In the genomic region with DNA sequence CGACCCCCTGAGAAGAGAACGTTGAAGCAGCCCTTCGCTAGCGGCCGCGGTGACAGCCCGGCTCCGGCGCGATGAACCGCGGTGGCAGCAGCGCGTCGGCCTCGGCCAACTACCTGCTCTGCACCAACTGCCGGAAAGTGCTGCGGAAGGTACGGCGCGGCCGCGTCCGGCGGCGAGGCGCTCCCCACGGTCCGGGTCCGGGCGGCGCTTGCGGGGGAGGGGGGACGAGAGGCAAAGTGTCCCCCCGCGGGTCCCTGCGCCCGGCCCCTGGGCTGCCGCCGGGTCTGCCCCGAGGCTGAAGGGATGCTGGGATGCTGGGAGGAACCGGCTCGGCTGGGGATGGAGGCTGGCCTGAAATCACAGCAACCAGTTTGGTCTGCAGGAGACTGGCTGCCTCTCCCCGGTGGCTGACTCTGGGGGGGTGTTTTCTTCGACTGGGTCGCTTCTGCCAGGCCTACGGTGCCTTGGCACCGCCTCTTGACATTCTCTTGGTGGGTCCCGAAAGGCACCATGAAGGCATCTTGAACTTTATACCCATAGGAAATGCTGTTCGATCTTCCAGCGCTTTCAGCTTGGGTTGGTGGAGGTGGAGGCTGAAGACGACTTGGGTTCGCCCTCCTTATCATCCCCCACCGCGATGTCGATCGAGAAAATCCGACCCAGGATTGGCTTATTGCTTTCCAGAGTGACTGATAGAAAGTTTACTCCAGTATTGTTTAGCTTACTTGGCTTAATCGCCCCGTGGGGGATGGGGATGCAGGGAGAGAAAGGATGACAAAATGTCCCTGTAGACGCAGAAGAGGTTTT, we compare ENCODE assay signal across 8 mouse cellular contexts. TPM values are rescaled to one million over a fixed set of nuclear protein-coding genes. Genes with fewer than 3 reads are reported as not detected.
DNase-seq lines count a peak whose midpoint lies in the region; ATAC-seq and TF ChIP-seq lines count a peak whose summit lies in the region.

No protein-coding gene starts in this region.

- H3K27me3 ChIP-seq in forebrain, embryonic 14.5 days (replicated peaks; ENCODE audit: control insufficient read depth, insufficient read depth, low read length) = no peaks in the 10 kb centered on the region
- H3K27me3 ChIP-seq in hindbrain, embryonic 12.5 days = no peaks in the 10 kb centered on the region
- H3K27me3 ChIP-seq in megakaryocyte, embryonic 14.5 days (replicated peaks) = peaks cover 22% of the 10 kb centered on the region

- no peak for TF ChIP-seq CTCF in gastrocnemius, adult 2 months (IDR thresholded peaks at IDR 0.05)
- TF ChIP-seq CTCF in bone marrow macrophage, adult 2 months (IDR thresholded peaks at IDR 0.05; ENCODE audit: low read depth, low read length) = no peak

- no peak for DNase-seq in gastrocnemius, adult 2 months
- DNase-seq in gastrocnemius, postnatal 25 days = no peak
- DNase-seq in forebrain, embryonic 14.5 days (ENCODE audit: low spot score) = peak; percentile 60
- DNase-seq in left cerebral cortex, adult 11 months (ENCODE audit: low spot score) = peak; percentile 35
- DNase-seq in spleen, adult 12 weeks (ENCODE audit: low spot score) = peak; percentile 47

- no peaks in the 10 kb centered on the region for H3K9me3 ChIP-seq in forebrain, embryonic 14.5 days (replicated peaks; ENCODE audit: control insufficient read depth, low read length)
- H3K9me3 ChIP-seq in hindbrain, embryonic 12.5 days (replicated peaks) = no peaks in the 10 kb centered on the region
- H3K9me3 ChIP-seq in megakaryocyte, embryonic 14.5 days = no peaks in the 10 kb centered on the region

- peak overlapping the region; percentile 87 for H3K9ac ChIP-seq in forebrain, embryonic 14.5 days (ENCODE audit: low read length)
- peak overlapping the region; percentile 87 for H3K9ac ChIP-seq in hindbrain, embryonic 12.5 days

- no peaks in the 10 kb centered on the region for H3K4me1 ChIP-seq in bone marrow macrophage, adult 2 months (ENCODE audit: control insufficient read depth, insufficient read depth, low read length)
- 0 out of 2 replicates have a peak, but pooled peaks cover 7% of the 10 kb centered on the region for H3K4me1 ChIP-seq in forebrain, embryonic 14.5 days (ENCODE audit: control insufficient read depth, insufficient read depth, low read length)
- H3K4me1 ChIP-seq in hindbrain, embryonic 12.5 days = peaks cover 14% of the 10 kb centered on the region
- peaks cover 21% of the 10 kb centered on the region for H3K4me1 ChIP-seq in megakaryocyte, embryonic 14.5 days

- under 1% methylated on average over 56 of the region's 61 CpGs for WGBS in forebrain, embryonic 14.5 days
- WGBS in hindbrain, embryonic 12.5 days = under 1% methylated on average over 58 of the region's 61 CpGs

- no peaks in the 10 kb centered on the region for H3K36me3 ChIP-seq in forebrain, embryonic 14.5 days (ENCODE audit: control insufficient read depth, insufficient read depth, low read length)
- H3K36me3 ChIP-seq in hindbrain, embryonic 12.5 days = no peaks in the 10 kb centered on the region
- H3K36me3 ChIP-seq in megakaryocyte, embryonic 14.5 days (replicated peaks; ENCODE audit: low read length) = no peaks in the 10 kb centered on the region

- intact Hi-C loops in gastrocnemius, adult 2 months (cut with DNase I) = loop anchor here (5.0 to 10.0 kb wide), 3 partner anchors 102 to 389 kb away; no protein-coding TSS in a partner anchor

- peak overlapping the region; percentile 62 for H3K4me2 ChIP-seq in forebrain, embryonic 14.5 days (ENCODE audit: low read length)
- H3K4me2 ChIP-seq in hindbrain, embryonic 12.5 days (replicated peaks) = peak overlapping the region; percentile 57

- ATAC-seq in forebrain, embryonic 14.5 days = peak; percentile 65
- peak; percentile 70 for ATAC-seq in hindbrain, embryonic 12.5 days (ENCODE audit: low FRiP score)

- H3K4me3 ChIP-seq in gastrocnemius, adult 2 months = peak overlapping the region; percentile 96
- H3K4me3 ChIP-seq in bone marrow macrophage, adult 2 months (ENCODE audit: insufficient read depth, low read length) = peak overlapping the region; percentile 75
- H3K4me3 ChIP-seq in forebrain, embryonic 14.5 days (ENCODE audit: low read depth, low read length) = peak overlapping the region; percentile 93
- H3K4me3 ChIP-seq in hindbrain, embryonic 12.5 days = peak overlapping the region; percentile 94
- peak overlapping the region; percentile 93 for H3K4me3 ChIP-seq in megakaryocyte, embryonic 14.5 days (replicated peaks)

- H3K27ac ChIP-seq in gastrocnemius, adult 2 months = peak overlapping the region; percentile 93
- H3K27ac ChIP-seq in bone marrow macrophage, adult 2 months (ENCODE audit: insufficient read depth, low read depth, low read length) = no peak overlapping the region
- H3K27ac ChIP-seq in forebrain, embryonic 14.5 days (ENCODE audit: low read depth, low read length) = peak overlapping the region; percentile 92
- peak overlapping the region; percentile 97 for H3K27ac ChIP-seq in hindbrain, embryonic 12.5 days

- no peak for TF ChIP-seq POLR2A in bone marrow macrophage, adult 2 months (IDR thresholded peaks at IDR 0.05; ENCODE audit: borderline replicate concordance, low read depth, low read length)

RNA-seq across cellular contexts. Expression of gene Sesn3, which starts 1.8 kb away (rescaled TPM):
- total RNA-seq in gastrocnemius, adult 2 months (2021) = 10 to 100 TPM; 16.6 to 27.7 TPM
- total RNA-seq in gastrocnemius, postnatal 25 days (2021) = 10 to 100 TPM; 24.9 to 29.0 TPM
- polyA plus RNA-seq in bone marrow macrophage, adult 2 months (2012; ENCODE audit: insufficient read depth, insufficient read length, missing spikeins) = 3.2 and 3.6 TPM in 2 replicates
- polyA plus RNA-seq in forebrain, embryonic 14.5 days (2014; fragmentation: Nextera tagmentation; extraction: Ambion mirVana) = 12.4 and 18.6 TPM in 2 replicates
- polyA plus RNA-seq in hindbrain, embryonic 12.5 days (2016; fragmentation: Nextera tagmentation; extraction: Ambion mirVana) = 25.3 and 25.7 TPM in 2 replicates
- polyA plus RNA-seq in megakaryocyte, embryonic 14.5 days (2012; ENCODE audit: insufficient read depth, low replicate concordance) = 3.9 TPM in 1 of 2 replicates, not detected in the other

Comparison
In these comparisons a context has a peak if more than half of its experiments do, and no peak if none do; other contexts are left out.
1. DNase-seq: peak in forebrain, embryonic 14.5 days (single experiment), left cerebral cortex, adult 11 months (single experiment) and spleen, adult 12 weeks (single experiment); none in gastrocnemius, adult 2 months (single experiment) and gastrocnemius, postnatal 25 days (single experiment).
2. Peak in every context shown above with its lines, with median percentiles within 50 percentile points of each other: H3K4me3 ChIP-seq.